Mouse (Mus musculus): ENCODE measurements around the gene Ttyh3. TPM values are rescaled to one million over a fixed set of nuclear protein-coding genes. Genes with fewer than 3 reads are reported as not detected.
"Not testable (repeated sequence)": the region's sequence is repeated elsewhere in the genome, so short reads cannot be mapped to it uniquely, and the experiment has no call there.

The Ttyh3 gene
- polyA plus RNA-seq, 1 experiment, result 302 TPM

DNA sequence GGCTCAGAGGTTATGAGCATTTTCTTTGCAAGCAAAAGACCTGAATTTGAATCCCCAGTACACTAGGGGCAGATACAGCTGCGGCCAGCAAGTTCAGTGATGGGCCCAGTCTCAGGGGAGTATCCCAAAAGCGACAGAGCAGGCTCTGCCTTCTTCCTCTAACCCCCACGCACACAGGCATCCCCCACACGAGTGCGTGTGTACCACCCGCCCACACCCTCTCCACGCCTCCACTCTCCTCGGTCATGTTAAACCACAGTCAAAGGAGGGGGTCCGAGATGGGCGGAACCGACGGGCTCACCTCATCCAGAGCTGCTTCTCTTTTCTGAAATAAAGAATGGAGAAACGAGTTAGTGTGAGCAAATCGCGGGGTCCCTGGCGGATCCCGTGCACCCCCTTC is 25.2 kb upstream of the Ttyh3 start:
- TF ChIP-seq FLI1 (IDR thresholded peaks at IDR 0.05; ENCODE audit: low read length), result no peak
- TF ChIP-seq GATA1 (IDR thresholded peaks at IDR 0.05; ENCODE audit: borderline replicate concordance, low read length), result no peak
- peaks cover 85% of the 10 kb centered on the region for H3K36me3 ChIP-seq (replicated peaks; ENCODE audit: low read length)

DNA sequence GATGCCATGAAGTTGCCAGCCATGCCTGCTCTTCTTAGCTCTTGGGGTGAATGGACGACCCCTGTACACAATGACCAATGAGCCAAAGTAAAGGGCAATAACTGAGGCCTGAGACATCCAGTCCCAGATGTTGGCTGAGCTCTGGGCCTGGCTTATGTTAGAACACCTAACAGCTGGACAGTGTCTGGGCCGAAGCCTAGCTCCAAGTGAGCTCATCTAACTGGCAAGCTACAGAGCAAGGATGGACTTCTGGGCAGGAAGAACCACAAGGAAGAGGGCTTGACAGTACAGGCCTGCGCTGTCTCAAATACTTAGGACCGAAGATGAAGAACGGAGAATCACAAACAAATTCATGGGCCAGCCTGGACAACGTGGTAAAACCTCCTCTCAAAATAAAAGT is 23.8 kb upstream of the Ttyh3 start:
- not testable (repeated sequence) for H3K4me1 ChIP-seq; H3K4me3 ChIP-seq (replicated peaks); H3K27me3 ChIP-seq (replicated peaks)
- peaks cover 79% of the 10 kb centered on the region for H3K36me3 ChIP-seq (replicated peaks; ENCODE audit: low read length)
- peaks cover 15% of the 10 kb centered on the region for H3K9me3 ChIP-seq

More for the DNA sequence above, 25.2 kb upstream of the Ttyh3 start:
- Histone ChIP-seq H3K4me1 (peaks cover 13% of the 10 kb centered on the region), H3K4me3 (replicated peaks) (no peak overlapping the region), H3K9me3 (peaks cover 10% of the 10 kb centered on the region), H3K27me3 (replicated peaks) (peaks cover under 1% of the 10 kb centered on the region)

DNA sequence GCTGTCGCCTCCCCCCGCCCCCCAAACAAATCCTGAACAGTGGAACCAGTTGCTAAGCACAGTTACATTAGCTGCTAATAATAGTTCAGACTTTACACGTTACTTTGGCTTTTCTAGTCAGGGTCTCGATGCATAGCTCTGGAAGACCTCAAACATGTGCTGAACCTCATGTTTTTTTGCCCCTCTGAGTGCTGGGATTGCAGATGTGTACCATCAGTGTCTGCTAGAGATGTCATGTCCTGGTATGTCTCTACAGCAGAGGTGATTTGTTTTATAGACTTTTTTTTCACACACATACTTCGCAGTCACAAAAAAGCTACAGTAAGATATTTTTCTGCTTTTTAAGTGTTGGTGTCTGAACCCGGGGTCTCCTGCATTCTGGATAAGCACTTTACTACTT is 23.3 kb upstream of the Ttyh3 start:
- Histone ChIP-seq H3K27me3 (replicated peaks) (peaks cover 4% of the 10 kb centered on the region), H3K9me3 (peaks cover 15% of the 10 kb centered on the region), H3K4me1 (peaks cover 3% of the 10 kb centered on the region; the same call in 1 of the 2 replicates), H3K4me3 (replicated peaks) (no peak overlapping the region), H3K36me3 (replicated peaks; ENCODE audit: low read length) (peaks cover 75% of the 10 kb centered on the region)
- TF ChIP-seq FLI1 (IDR thresholded peaks at IDR 0.05; ENCODE audit: low read length), result no peak
- TF ChIP-seq GATA1 (IDR thresholded peaks at IDR 0.05; ENCODE audit: borderline replicate concordance, low read length), result no peak

DNA sequence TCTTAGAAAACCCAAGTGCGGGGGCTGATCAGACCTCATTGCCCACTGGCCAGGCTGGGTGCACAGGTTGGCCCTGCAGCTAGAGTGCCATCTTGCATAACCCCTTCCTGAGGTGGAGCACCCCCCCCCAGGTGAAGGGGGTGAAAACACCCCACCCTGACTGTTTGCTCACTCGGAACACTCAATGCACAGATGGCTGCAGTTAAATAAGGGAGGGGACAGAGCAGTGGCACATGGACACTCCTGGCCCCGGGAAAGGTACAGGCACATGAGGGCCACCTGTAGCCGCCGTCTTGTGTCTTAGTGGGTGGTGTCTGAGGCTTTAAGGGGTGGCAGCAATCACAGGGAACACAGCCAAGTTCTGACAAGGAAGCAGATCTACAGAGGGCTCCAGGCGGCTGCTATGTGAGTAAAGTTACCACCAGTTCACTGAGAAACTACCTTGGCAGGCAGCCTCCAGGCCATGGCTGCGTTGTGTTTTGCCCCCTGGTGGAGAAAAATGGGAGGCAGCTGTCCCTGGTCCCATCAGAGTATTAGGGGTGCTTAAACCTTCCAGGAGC is 14.9 kb upstream of the Ttyh3 start:
- Histone ChIP-seq H3K9me3 (peaks cover 2% of the 10 kb centered on the region), H3K27me3 (replicated peaks) (peaks cover 12% of the 10 kb centered on the region), H3K36me3 (replicated peaks; ENCODE audit: low read length) (peaks cover 23% of the 10 kb centered on the region), H3K4me1 (peaks cover 46% of the 10 kb centered on the region), H3K4me3 (replicated peaks) (no peak overlapping the region)
- no peak for TF ChIP-seq FLI1 (IDR thresholded peaks at IDR 0.05; ENCODE audit: low read length)
- TF ChIP-seq GATA1 (IDR thresholded peaks at IDR 0.05; ENCODE audit: borderline replicate concordance, low read length), result no peak

DNA sequence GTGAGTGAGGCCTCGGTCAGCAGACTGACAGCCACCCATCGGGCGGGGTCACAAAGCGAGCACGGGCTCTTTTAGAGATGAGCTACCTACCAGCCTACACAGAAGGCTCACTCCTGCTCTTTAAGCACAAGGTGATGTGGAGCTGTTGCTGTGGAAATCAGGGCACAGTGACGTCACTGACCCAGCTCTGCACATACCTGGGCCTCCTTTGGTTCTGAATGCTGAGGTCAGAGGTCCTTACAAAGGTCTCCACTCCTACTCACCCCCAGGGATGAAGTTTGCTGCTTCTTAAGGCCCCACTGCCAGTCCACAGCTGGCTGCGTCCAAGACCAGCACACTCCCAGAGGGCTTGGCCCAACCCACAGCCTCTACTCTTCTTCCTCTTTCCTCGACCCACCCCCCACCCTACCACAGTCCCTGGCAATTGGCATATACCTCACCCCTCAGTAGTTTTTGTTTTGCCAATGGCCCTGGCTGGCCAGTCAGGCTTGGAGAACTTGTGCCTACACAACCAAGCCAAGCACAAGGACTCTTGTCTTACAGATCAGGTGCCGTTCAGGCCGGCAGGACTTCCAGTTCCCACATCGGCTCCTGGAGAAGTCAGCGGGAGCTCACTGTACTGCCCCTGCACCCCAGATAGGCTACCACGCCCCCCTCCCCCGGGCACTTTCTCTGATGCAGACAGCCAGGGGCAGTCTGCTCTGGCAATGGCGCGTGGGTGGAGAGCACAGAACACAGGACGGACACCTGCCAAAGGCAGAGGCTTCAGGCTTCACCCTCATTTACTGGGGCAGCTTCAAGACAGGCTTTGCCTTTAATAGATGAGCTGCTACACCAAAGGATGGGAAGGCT is 14.1 kb upstream of the Ttyh3 start:
- peaks cover 12% of the 10 kb centered on the region for H3K27me3 ChIP-seq (replicated peaks)
- H3K4me1 ChIP-seq, result peaks cover 46% of the 10 kb centered on the region
- no peaks in the 10 kb centered on the region for H3K9me3 ChIP-seq
- TF ChIP-seq FLI1 (IDR thresholded peaks at IDR 0.05; ENCODE audit: low read length) (no peak), GATA1 (IDR thresholded peaks at IDR 0.05; ENCODE audit: borderline replicate concordance, low read length) (no peak)
- peaks cover 21% of the 10 kb centered on the region for H3K36me3 ChIP-seq (replicated peaks; ENCODE audit: low read length)
- no peak overlapping the region for H3K4me3 ChIP-seq (replicated peaks)

DNA sequence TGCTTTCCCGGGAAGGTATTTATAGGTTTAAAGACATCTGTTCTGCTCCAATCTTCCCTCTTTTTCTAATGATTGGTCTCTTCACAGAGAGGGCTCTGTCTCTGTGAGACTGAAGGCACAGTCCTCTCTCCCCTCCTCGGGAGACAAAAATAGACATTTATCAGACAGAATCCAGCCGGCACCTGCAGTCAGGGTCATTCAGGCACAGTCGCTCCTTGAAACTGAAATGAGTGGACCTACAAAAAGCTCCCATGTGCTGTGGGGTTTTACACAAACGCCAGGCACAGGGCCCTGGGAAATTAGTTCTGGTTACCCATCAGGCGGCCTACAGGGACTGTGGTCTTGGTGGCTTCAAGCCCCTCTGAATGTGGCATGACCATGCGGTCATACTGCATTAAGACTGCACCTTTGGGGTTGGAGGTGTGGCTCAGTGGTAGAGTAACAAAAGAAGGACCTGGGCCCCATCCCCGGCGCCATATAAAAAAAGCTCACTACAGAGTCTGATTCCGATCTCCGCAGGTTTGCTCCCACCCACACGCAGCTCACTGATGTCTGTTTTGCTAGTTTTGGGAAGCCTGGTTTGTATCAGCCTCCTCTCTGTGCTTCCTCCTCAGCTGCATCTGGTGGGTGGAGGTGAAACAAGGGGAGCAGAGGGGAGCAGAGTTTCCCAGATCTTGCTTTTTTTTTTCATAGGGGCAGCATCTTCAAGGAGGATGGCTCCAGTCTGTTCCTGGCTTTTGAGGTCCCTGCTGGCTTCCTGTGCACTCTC is 13.2 kb upstream of the Ttyh3 start:
- no peak for TF ChIP-seq GATA1 (IDR thresholded peaks at IDR 0.05; ENCODE audit: borderline replicate concordance, low read length)
- peaks cover 46% of the 10 kb centered on the region for H3K4me1 ChIP-seq
- H3K4me3 ChIP-seq (replicated peaks), result no peak overlapping the region
- peaks cover 12% of the 10 kb centered on the region for H3K27me3 ChIP-seq (replicated peaks)
- no peaks in the 10 kb centered on the region for H3K9me3 ChIP-seq
- peaks cover 17% of the 10 kb centered on the region for H3K36me3 ChIP-seq (replicated peaks; ENCODE audit: low read length)

DNA sequence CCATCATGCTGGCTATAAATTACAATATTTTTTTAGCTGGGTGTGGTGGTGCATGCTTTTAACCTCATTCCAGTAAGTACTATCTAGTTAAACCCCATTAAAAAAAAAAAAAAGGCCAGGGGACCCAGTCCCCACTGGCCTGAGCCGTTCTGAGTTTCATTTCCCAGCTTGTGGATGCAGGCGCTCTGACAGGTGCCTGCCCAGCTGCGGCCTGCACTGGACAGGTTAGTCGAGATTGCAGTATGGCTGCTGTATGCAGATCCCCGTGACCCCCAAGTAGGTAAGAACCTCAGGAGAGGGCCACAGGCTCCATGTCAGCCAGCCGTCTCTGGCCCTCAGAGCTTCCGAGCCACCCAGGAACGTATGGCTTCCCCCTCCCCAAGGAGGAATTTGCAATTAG is 12.6 kb upstream of the Ttyh3 start:
- Histone ChIP-seq H3K4me1 (peaks cover 46% of the 10 kb centered on the region), H3K9me3 (no peaks in the 10 kb centered on the region), H3K4me3 (replicated peaks) (no peak overlapping the region), H3K27me3 (replicated peaks) (peaks cover 12% of the 10 kb centered on the region), H3K36me3 (replicated peaks; ENCODE audit: low read length) (peaks cover 17% of the 10 kb centered on the region)
- TF ChIP-seq FLI1 (IDR thresholded peaks at IDR 0.05; ENCODE audit: low read length) (no peak), GATA1 (IDR thresholded peaks at IDR 0.05; ENCODE audit: borderline replicate concordance, low read length) (no peak)

DNA sequence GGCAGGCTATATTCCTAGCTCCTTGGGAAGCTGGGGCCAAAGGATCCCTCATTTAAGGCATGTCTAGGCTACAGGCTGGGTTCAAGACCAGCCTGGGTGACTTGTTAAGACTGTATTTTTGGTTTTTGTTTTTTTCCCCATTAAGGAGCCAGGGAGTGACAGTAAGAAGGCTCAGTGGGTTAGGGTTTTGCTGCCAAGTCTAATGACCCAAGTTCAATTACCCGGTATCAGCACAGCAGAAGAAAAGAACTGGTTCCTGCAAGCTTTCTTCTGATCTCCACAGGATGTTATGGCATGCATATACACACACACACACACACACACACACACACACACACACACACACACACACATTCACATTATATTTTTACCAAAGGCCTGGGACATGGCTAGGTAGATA is 11.6 kb upstream of the Ttyh3 start:
- Histone ChIP-seq H3K36me3 (replicated peaks; ENCODE audit: low read length) (peaks cover 11% of the 10 kb centered on the region), H3K4me1 (peaks cover 40% of the 10 kb centered on the region), H3K27me3 (replicated peaks) (peaks cover 10% of the 10 kb centered on the region), H3K9me3 (no peaks in the 10 kb centered on the region), H3K4me3 (replicated peaks) (no peak overlapping the region)
- TF ChIP-seq FLI1 (IDR thresholded peaks at IDR 0.05; ENCODE audit: low read length) (no peak), GATA1 (IDR thresholded peaks at IDR 0.05; ENCODE audit: borderline replicate concordance, low read length) (no peak)

DNA sequence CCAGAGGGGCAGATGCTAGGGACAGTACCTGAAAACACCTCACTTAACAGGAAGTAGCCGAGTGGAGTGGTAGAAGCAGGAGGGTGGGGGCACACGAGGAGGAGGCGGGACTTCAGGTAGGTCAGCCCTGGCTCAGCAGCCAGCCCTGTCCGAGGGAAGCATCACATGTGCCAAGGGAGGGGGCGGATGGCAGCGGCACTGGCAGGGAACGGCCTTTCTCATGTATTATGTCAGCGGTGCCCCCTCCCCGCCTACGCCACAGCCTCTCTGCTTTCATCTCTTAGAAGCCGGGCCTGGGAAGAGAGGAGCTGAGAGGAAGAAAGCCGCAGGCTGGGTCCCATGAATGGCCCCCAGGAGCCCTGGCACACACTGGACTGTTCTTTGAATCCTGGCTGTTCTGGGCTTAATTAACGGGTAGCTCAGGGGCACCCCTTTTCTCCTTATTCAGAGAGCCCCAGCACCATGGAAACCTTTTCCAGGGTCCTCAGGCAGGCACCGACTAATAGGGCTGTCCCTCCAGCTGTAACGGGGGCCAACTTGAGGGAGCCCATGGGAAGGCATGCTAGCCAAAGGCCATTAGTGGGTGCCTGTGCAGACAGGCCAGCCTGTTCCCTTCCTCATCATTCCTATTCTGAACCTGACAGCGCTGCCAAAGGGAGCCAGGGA is 10.9 kb upstream of the Ttyh3 start:
- TF ChIP-seq FLI1 (IDR thresholded peaks at IDR 0.05; ENCODE audit: low read length), result no peak
- TF ChIP-seq GATA1 (IDR thresholded peaks at IDR 0.05; ENCODE audit: borderline replicate concordance, low read length), result no peak
- Histone ChIP-seq H3K4me3 (replicated peaks) (peak overlapping the region; percentile 5), H3K4me1 (peaks cover 34% of the 10 kb centered on the region), H3K9me3 (no peaks in the 10 kb centered on the region), H3K27me3 (replicated peaks) (peaks cover 10% of the 10 kb centered on the region), H3K36me3 (replicated peaks; ENCODE audit: low read length) (peaks cover 4% of the 10 kb centered on the region)
